Mouse (Mus musculus) intestine, embryonic 14.5 days (tissue): ENCODE data around the gene Cntfr. TPM values are rescaled to one million over a fixed set of nuclear protein-coding genes. Genes with fewer than 3 reads are reported as not detected.

Experiments
- ATAC-seq: fragments of 200-750 bp; cut with Nextera tagmentation; replicated peaks from 2 replicates; pipeline ENCODE4 v1.8.0; 2017; ENCODE audit warnings: low read depth, moderate number of reproducible peaks, moderate TSS enrichment, moderate library complexity; ENCODE audit not compliant: low FRiP score, low TSS enrichment
- DNase-seq: peaks from one replicate; pipeline ENCODE4 v3.0.0-alpha.2; 2018; ENCODE audit warnings: low spot score
- H3K27ac ChIP-seq: fragments of 300-500 bp; sonication (generic); 2 replicates; pipeline ENCODE4 v1.5.1; 2014; ENCODE audit warnings: low read depth, mild to moderate bottlenecking, control low read depth
- H3K27me3 ChIP-seq: fragments of 300-500 bp; sonication (generic); replicated peaks from 2 replicates; pipeline ENCODE4 v1.6.1; 2014; ENCODE audit warnings: low read length, control low read depth; ENCODE audit not compliant: control insufficient read depth, insufficient read depth
- H3K36me3 ChIP-seq: fragments of 300-500 bp; sonication (generic); 2 replicates; pipeline ENCODE4 v1.6.1; 2014; ENCODE audit warnings: low read length, control low read depth; ENCODE audit not compliant: control insufficient read depth, insufficient read depth
- H3K4me1 ChIP-seq: fragments of 300-500 bp; sonication (generic); replicated peaks from 2 replicates; pipeline ENCODE4 v1.6.1; 2014; ENCODE audit warnings: low read length, control low read depth, mixed read lengths; ENCODE audit not compliant: control insufficient read depth, insufficient read depth
- H3K4me2 ChIP-seq: fragments of 300-500 bp; sonication (generic); 2 replicates; pipeline ENCODE4 v1.6.1; 2014; ENCODE audit warnings: low read length
- H3K4me3 ChIP-seq: fragments of 300-500 bp; sonication (generic); 2 replicates; pipeline ENCODE4 v1.5.1; 2014; ENCODE audit warnings: low read depth, low read length, control low read depth, mixed read lengths
- H3K9ac ChIP-seq: fragments of 300-500 bp; sonication (generic); 2 replicates; pipeline ENCODE4 v1.6.1; 2014; ENCODE audit warnings: mild to moderate bottlenecking, low read length
- H3K9me3 ChIP-seq: fragments of 300-500 bp; sonication (generic); 2 replicates; pipeline ENCODE4 v1.6.1; 2016; ENCODE audit warnings: low read length, control low read depth; ENCODE audit not compliant: control insufficient read depth
- WGBS: fragments of 180-500 bp; shearing (Covaris S2); extraction: QIAGEN DNeasy Blood & Tissue Kit; methylation state at CpG from one replicate; pipeline ENCODE4 v1.1.7; 2014; 5-methylcytosine and 5-hydroxymethylcytosine counted together
- polyA plus RNA-seq: library from polyadenylated mRNA; unstranded; fragments of >200 nt; fragmentation: Nextera tagmentation; extraction: Ambion mirVana; gene quantifications from 2 replicates; pipeline ENCODE4 v1.2.1, GENCODE M21; 2014

The Cntfr gene
- polyA plus RNA-seq, 1 experiment from 2014 or later = 6.2 TPM

- peaks cover 71% of the 10 kb centered on the region for H3K27me3 ChIP-seq
- ATAC-seq (0 out of 2 replicates have a peak, but pooled peaks have one; percentile 34), DNase-seq (peak; percentile 66)
- no peaks in the 10 kb centered on the region for H3K36me3 ChIP-seq
- no peak within 1 kb of the TSS for H3K9ac ChIP-seq
- H3K4me3 ChIP-seq = peak within 1 kb of the TSS; percentile 25
- 0 out of 2 replicates have a peak, but pooled peaks cover 2% of the 10 kb centered on the region for H3K9me3 ChIP-seq
- H3K4me1 ChIP-seq = peaks cover 6% of the 10 kb centered on the region; the same call in 1 of the 2 replicates
- WGBS = 1% methylated on average over 49 of the region's 50 CpGs
- H3K4me2 ChIP-seq = peak within 1 kb of the TSS; percentile 44
- no peak within 1 kb of the TSS for H3K27ac ChIP-seq
Measured at GRCm38 (mm10) chr4:41731052-41731765, 34.3 kb upstream of the Cntfr start, which contains the start of gene Arid3c. Arid3c (minus strand) TSS chr4:41731142.

- DNase-seq = no peak
- WGBS = 20% methylated on average over 20 of the region's 20 CpGs
Measured at GRCm38 (mm10) chr4:41726826-41727621, 30.1 kb upstream of the Cntfr start.

GRCm38 (mm10) chr4:41722918-41723351 lies 26.0 kb upstream of the Cntfr start, which contains the start of gene Dctn3:
Dctn3 (minus strand) TSS chr4:41723170.
- peaks cover 25% of the 10 kb centered on the region for H3K36me3 ChIP-seq
- ATAC-seq (peak; percentile 94), DNase-seq (peak; percentile 85)
- no peak within 1 kb of the TSS for H3K27ac ChIP-seq
- H3K27me3 ChIP-seq = peaks cover 43% of the 10 kb centered on the region
- peaks cover 7% of the 10 kb centered on the region; the same call in 1 of the 2 replicates for H3K4me1 ChIP-seq
- H3K9ac ChIP-seq = peak within 1 kb of the TSS; percentile 86
- peak within 1 kb of the TSS; percentile 92 for H3K4me2 ChIP-seq
- peak within 1 kb of the TSS; percentile 95 for H3K4me3 ChIP-seq
- H3K9me3 ChIP-seq = no peaks in the 10 kb centered on the region
- under 1% methylated on average over 27 of the region's 27 CpGs for WGBS

More at GRCm38 (mm10) chr4:41726826-41727621, 30.1 kb upstream of the Cntfr start:
- no peak for ATAC-seq
- H3K4me1 ChIP-seq = peaks cover 8% of the 10 kb centered on the region; the same call in 1 of the 2 replicates
- H3K27ac ChIP-seq = no peak overlapping the region
- peaks cover 80% of the 10 kb centered on the region for H3K27me3 ChIP-seq
- no peak overlapping the region for H3K9ac ChIP-seq
- H3K36me3 ChIP-seq = no peaks in the 10 kb centered on the region
- no peaks in the 10 kb centered on the region for H3K9me3 ChIP-seq
- H3K4me2 ChIP-seq = no peak overlapping the region
- H3K4me3 ChIP-seq = no peak overlapping the region

- ATAC-seq (no peak), DNase-seq (no peak)
- Histone ChIP-seq H3K4me1 (peaks cover 17% of the 10 kb centered on the region), H3K27me3 (no peaks in the 10 kb centered on the region), H3K4me3 (no peak overlapping the region), H3K27ac (no peak overlapping the region), H3K36me3 (peaks cover 45% of the 10 kb centered on the region), H3K9ac (no peak overlapping the region), H3K9me3 (no peaks in the 10 kb centered on the region), H3K4me2 (no peak overlapping the region)
- 68% methylated on average over 6 of the region's 6 CpGs for WGBS
Measured at GRCm38 (mm10) chr4:41716834-41717233, 19.9 kb upstream of the Cntfr start.

GRCm38 (mm10) chr4:41715596-41715995 lies 18.7 kb upstream of the Cntfr start:
- peaks cover 51% of the 10 kb centered on the region for H3K36me3 ChIP-seq
- no peak overlapping the region for H3K4me3 ChIP-seq
- DNase-seq (no peak), ATAC-seq (no peak)
- no peaks in the 10 kb centered on the region for H3K27me3 ChIP-seq
- no peak overlapping the region for H3K9ac ChIP-seq
- WGBS = 90% methylated on average over 5 of the region's 5 CpGs
- no peaks in the 10 kb centered on the region for H3K9me3 ChIP-seq
- no peak overlapping the region for H3K27ac ChIP-seq
- H3K4me1 ChIP-seq = peaks cover 19% of the 10 kb centered on the region
- H3K4me2 ChIP-seq = no peak overlapping the region

- Histone ChIP-seq H3K4me2 (no peak overlapping the region), H3K4me1 (peaks cover 19% of the 10 kb centered on the region), H3K27me3 (no peaks in the 10 kb centered on the region), H3K36me3 (peaks cover 47% of the 10 kb centered on the region), H3K9me3 (no peaks in the 10 kb centered on the region), H3K27ac (no peak overlapping the region), H3K4me3 (no peak overlapping the region), H3K9ac (no peak overlapping the region)
- ATAC-seq = no peak
- no peak for DNase-seq
- WGBS = 76% methylated on average over 8 of the region's 8 CpGs
Measured at GRCm38 (mm10) chr4:41715082-41715481, 18.2 kb upstream of the Cntfr start.

- Histone ChIP-seq H3K9me3 (no peaks in the 10 kb centered on the region), H3K4me2 (peak overlapping the region; percentile 75), H3K27me3 (no peaks in the 10 kb centered on the region), H3K9ac (no peak overlapping the region), H3K27ac (no peak overlapping the region), H3K4me3 (peak overlapping the region; percentile 56; the same call in 1 of the 2 replicates), H3K36me3 (peaks cover 39% of the 10 kb centered on the region), H3K4me1 (peaks cover 19% of the 10 kb centered on the region)
- DNase-seq (peak; percentile 74), ATAC-seq (no peak)
- WGBS = 18% methylated on average over 8 of the region's 8 CpGs
Measured at GRCm38 (mm10) chr4:41714276-41714675, 17.4 kb upstream of the Cntfr start.

- ATAC-seq = peak; percentile 81
- Histone ChIP-seq H3K36me3 (peaks cover 30% of the 10 kb centered on the region), H3K4me2 (peak within 1 kb of the TSS; percentile 75), H3K4me3 (peak within 1 kb of the TSS; percentile 56), H3K9ac (peak within 1 kb of the TSS; percentile 74), H3K4me1 (peaks cover 19% of the 10 kb centered on the region), H3K27ac (peak within 1 kb of the TSS; percentile 55), H3K27me3 (no peaks in the 10 kb centered on the region), H3K9me3 (no peaks in the 10 kb centered on the region)
- under 1% methylated on average over 61 of the region's 61 CpGs for WGBS
- peak; percentile 98 for DNase-seq
Measured at GRCm38 (mm10) chr4:41713197-41714067, 16.5 kb upstream of the Cntfr start, which contains the start of gene Rpp25l. Rpp25l (minus strand) TSS chr4:41713534.
